Mouse (Mus musculus): ENCODE results near the gene Nlrx1.
"Not testable (repeated sequence)": the region's sequence is repeated elsewhere in the genome, so short reads cannot be mapped to it uniquely, and the experiment has no call there.

The Nlrx1 gene

GRCm38 (mm10) chr9:44268432-44268831, at the start of gene Nlrx1:
Nlrx1 (minus strand) TSS chr9:44268599.
- DNase-seq (ENCODE audit: extremely low read depth, low read depth), result peak; percentile 72

- DNase-seq (ENCODE audit: extremely low read depth, low read depth), result no peak
Measured at GRCm38 (mm10) chr9:44317452-44317851, 49.1 kb upstream of the Nlrx1 start.

GRCm38 (mm10) chr9:44314910-44315309, 46.5 kb upstream of the Nlrx1 start:
- DNase-seq (ENCODE audit: extremely low read depth, low read depth), result no peak

GRCm38 (mm10) chr9:44314257-44314547, 45.8 kb upstream of the Nlrx1 start:
- no peak for DNase-seq (ENCODE audit: extremely low read depth, low read depth)

GRCm38 (mm10) chr9:44313476-44314256, 45.3 kb upstream of the Nlrx1 start:
- no peak for DNase-seq (ENCODE audit: extremely low read depth, low read depth)

- DNase-seq (ENCODE audit: extremely low read depth, low read depth), result no peak
Measured at GRCm38 (mm10) chr9:44311136-44312134, 43.0 kb upstream of the Nlrx1 start.

- DNase-seq (ENCODE audit: extremely low read depth, low read depth), result no peak
Measured at GRCm38 (mm10) chr9:44310750-44311135, 42.3 kb upstream of the Nlrx1 start.

- no peak for DNase-seq (ENCODE audit: extremely low read depth, low read depth)
Measured at GRCm38 (mm10) chr9:44309756-44310155, 41.4 kb upstream of the Nlrx1 start.

GRCm38 (mm10) chr9:44307248-44307647, 38.8 kb upstream of the Nlrx1 start:
- DNase-seq (ENCODE audit: extremely low read depth, low read depth), result no peak

- no peak for DNase-seq (ENCODE audit: extremely low read depth, low read depth)
Measured at GRCm38 (mm10) chr9:44306532-44306931, 38.1 kb upstream of the Nlrx1 start.

- DNase-seq (ENCODE audit: extremely low read depth, low read depth), result peak; percentile 98
Measured at GRCm38 (mm10) chr9:44305466-44306079, 37.2 kb upstream of the Nlrx1 start, which contains the start of gene Hinfp. Hinfp (minus strand) TSS chr9:44305671.

- not testable (repeated sequence) for DNase-seq (ENCODE audit: extremely low read depth, low read depth)
Measured at GRCm38 (mm10) chr9:44300001-44300400, 31.6 kb upstream of the Nlrx1 start.

GRCm38 (mm10) chr9:44292490-44292889, 24.1 kb upstream of the Nlrx1 start:
- DNase-seq (ENCODE audit: extremely low read depth, low read depth), result no peak

- peak; percentile 54 for DNase-seq (ENCODE audit: extremely low read depth, low read depth)
Measured at GRCm38 (mm10) chr9:44288959-44289291, 20.5 kb upstream of the Nlrx1 start.

- DNase-seq (ENCODE audit: extremely low read depth, low read depth), result peak; percentile 90
Measured at GRCm38 (mm10) chr9:44288076-44288958, 19.9 kb upstream of the Nlrx1 start, which contains the start of gene Abcg4. Abcg4 (minus strand) TSS chr9:44288615.

GRCm38 (mm10) chr9:44287401-44288075, 19.1 kb upstream of the Nlrx1 start:
- no peak for DNase-seq (ENCODE audit: extremely low read depth, low read depth)

GRCm38 (mm10) chr9:44287003-44287400, 18.6 kb upstream of the Nlrx1 start:
- DNase-seq (ENCODE audit: extremely low read depth, low read depth), result peak; percentile 25

GRCm38 (mm10) chr9:44286256-44286850, 18.0 kb upstream of the Nlrx1 start:
- DNase-seq (ENCODE audit: extremely low read depth, low read depth), result peak; percentile 53

GRCm38 (mm10) chr9:44283183-44283582, 14.8 kb upstream of the Nlrx1 start:
- DNase-seq (ENCODE audit: extremely low read depth, low read depth), result no peak

- DNase-seq (ENCODE audit: extremely low read depth, low read depth), result no peak
Measured at GRCm38 (mm10) chr9:44269973-44270372, 1.6 kb upstream of the Nlrx1 start.

Measured in MEL-GATA-1-ER (cell line).